Comparison of ENCODE assay signal across 16 mouse cellular contexts in the genomic region with DNA sequence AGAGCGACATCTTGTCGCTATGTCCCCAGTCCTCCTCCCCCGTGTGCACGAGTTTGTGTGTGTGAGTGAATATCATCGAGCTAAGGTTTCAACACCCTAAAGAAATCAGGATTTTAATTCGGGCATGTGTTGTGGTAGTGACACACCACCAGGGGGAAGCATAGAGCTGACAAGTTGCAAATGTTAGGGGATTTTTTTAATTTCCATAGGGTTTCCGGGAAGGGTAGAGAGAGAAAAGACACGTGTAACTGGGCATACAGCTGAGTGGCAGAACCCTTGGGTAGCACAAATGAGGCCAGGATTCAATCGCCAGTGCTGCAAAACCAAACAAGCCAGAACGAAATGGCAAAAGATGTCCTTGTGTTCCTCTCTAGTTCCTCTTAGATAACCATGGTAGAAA. TPM values are rescaled to one million over a fixed set of nuclear protein-coding genes. Genes with fewer than 3 reads are reported as not detected.
A peak's percentile ranks its signal among the peaks of the same experiment; 100 is the strongest.
DNase-seq lines count a peak whose midpoint lies in the region; ATAC-seq and TF ChIP-seq lines count a peak whose summit lies in the region.
"Had no signal": no experiment of that assay in that cellular context is flagged by ENCODE, and none has a peak within 500 bp of the region (broad histone marks: within the 10 kb centered on the region; RNA-seq: fewer than 3 reads in every experiment).

No protein-coding gene starts in this region.

- peaks cover 3% of the 10 kb centered on the region; the same call in 1 of the 2 replicates for H3K27me3 ChIP-seq in forebrain, postnatal 0 days (ENCODE audit: insufficient read depth, low read length)
- H3K27me3 ChIP-seq in forebrain, embryonic 13.5 days, result peaks cover 33% of the 10 kb centered on the region
- no peaks in the 10 kb centered on the region for H3K27me3 ChIP-seq in liver, adult 2 months (ENCODE audit: control insufficient read depth, insufficient read depth, low read length)
- H3K27me3 ChIP-seq in E14TG2a.4 (ENCODE audit: insufficient read depth, low read length), result peaks cover 52% of the 10 kb centered on the region

- no peaks in the 10 kb centered on the region for H3K4me1 ChIP-seq in forebrain, postnatal 0 days (ENCODE audit: insufficient read depth)
- H3K4me1 ChIP-seq in forebrain, embryonic 13.5 days, result peaks cover 7% of the 10 kb centered on the region; the same call in 1 of the 2 replicates
- peaks cover 8% of the 10 kb centered on the region; the same call in 1 of the 2 replicates for H3K4me1 ChIP-seq in liver, adult 2 months (ENCODE audit: control insufficient read depth, insufficient read depth, low read length)
- H3K4me1 ChIP-seq in E14TG2a.4 (replicated peaks; ENCODE audit: low read depth, low read length), result peaks cover 18% of the 10 kb centered on the region

- no peak overlapping the region for H3K9ac ChIP-seq in forebrain, postnatal 0 days
- no peak overlapping the region for H3K9ac ChIP-seq in forebrain, embryonic 13.5 days
- 0 out of 2 replicates have a peak overlapping the region, but pooled peaks have one; percentile 12 for H3K9ac ChIP-seq in liver, adult 2 months (ENCODE audit: low read depth, low read length)
- H3K9ac ChIP-seq: liver, embryonic 13.5 days had no signal

- TF ChIP-seq POLR2A in liver, adult 2 months (IDR thresholded peaks at IDR 0.05; ENCODE audit: extremely low read depth, insufficient read depth, low read length), result no peak

- no peaks in the 10 kb centered on the region for H3K36me3 ChIP-seq in forebrain, postnatal 0 days (ENCODE audit: insufficient read depth)
- H3K36me3 ChIP-seq in forebrain, embryonic 13.5 days (ENCODE audit: poor library complexity, severe bottlenecking), result no peaks in the 10 kb centered on the region
- no peaks in the 10 kb centered on the region for H3K36me3 ChIP-seq in liver, adult 2 months (ENCODE audit: control insufficient read depth, insufficient read depth, low read length)
- no peaks in the 10 kb centered on the region for H3K36me3 ChIP-seq in E14TG2a.4 (ENCODE audit: insufficient read depth, low read length)
- H3K36me3 ChIP-seq: liver, embryonic 13.5 days had no signal

- no peak overlapping the region for H3K27ac ChIP-seq in forebrain, postnatal 0 days (ENCODE audit: low read depth, low read length)
- no peak overlapping the region for H3K27ac ChIP-seq in forebrain, embryonic 13.5 days
- no peak overlapping the region for H3K27ac ChIP-seq in liver, adult 2 months (replicated peaks; ENCODE audit: insufficient read depth, low read depth, low read length)
- H3K27ac ChIP-seq: liver, embryonic 13.5 days had no signal

- peak; percentile 42; the same call in 1 of the 2 replicates for TF ChIP-seq CTCF in forebrain, postnatal 0 days (IDR thresholded peaks at IDR 0.05; ENCODE audit: low read depth)
- no peak for TF ChIP-seq CTCF in liver, adult 2 months (IDR thresholded peaks at IDR 0.05; ENCODE audit: low read depth, low read length)
- peak; percentile 54 for TF ChIP-seq CTCF in E14TG2a.4 (conservative IDR thresholded peaks at IDR 0.05; ENCODE audit: low read length)

- no peak for DNase-seq in forebrain, postnatal 0 days
- DNase-seq in liver, adult 2 months (ENCODE audit: extremely low read depth, low read depth, low spot score), result peak; percentile 60
- DNase-seq in liver, result no peak
- peak; percentile 65 to 71 for DNase-seq in cerebellum, postnatal 25 days
- no peak for DNase-seq in heart, postnatal 4 days
- DNase-seq in neural tube, embryonic 10.5 days (ENCODE audit: extremely low spot score, low spot score), result no peak
- DNase-seq: adrenal gland, adult 2 months; heart, adult 18-20 months; heart, postnatal 36 days; kidney, adult 18-20 months; liver, embryonic 13.5 days; thymus, postnatal 4 days had no signal

- no peaks in the 10 kb centered on the region for H3K9me3 ChIP-seq in forebrain, postnatal 0 days (ENCODE audit: low read length)
- H3K9me3 ChIP-seq in forebrain, embryonic 13.5 days (replicated peaks), result no peaks in the 10 kb centered on the region
- H3K9me3 ChIP-seq in E14TG2a.4 (ENCODE audit: low read length), result no peaks in the 10 kb centered on the region
- H3K9me3 ChIP-seq: liver, embryonic 13.5 days had no signal

- H3K79me2 ChIP-seq in liver, adult 2 months (ENCODE audit: control insufficient read depth, insufficient read depth, low read length), result no peaks in the 10 kb centered on the region

- no peak for ATAC-seq in forebrain, postnatal 0 days
- ATAC-seq in forebrain, embryonic 13.5 days, result no peak

- H3K4me2 ChIP-seq in forebrain, postnatal 0 days (ENCODE audit: low read depth), result no peak overlapping the region
- no peak overlapping the region for H3K4me2 ChIP-seq in forebrain, embryonic 13.5 days
- H3K4me2 ChIP-seq: liver, embryonic 13.5 days had no signal

- no peak overlapping the region for H3K4me3 ChIP-seq in forebrain, postnatal 0 days (ENCODE audit: low read depth, low read length)
- H3K4me3 ChIP-seq in forebrain, embryonic 13.5 days, result no peak overlapping the region
- H3K4me3 ChIP-seq in liver, adult 2 months (ENCODE audit: insufficient read depth, low read depth, low read length), result no peak overlapping the region
- H3K4me3 ChIP-seq in E14TG2a.4 (replicated peaks; ENCODE audit: low read length), result no peak overlapping the region
- H3K4me3 ChIP-seq: liver, embryonic 13.5 days had no signal

- WGBS in forebrain, postnatal 0 days, result 55% methylated on average over 10 of the region's 10 CpGs
- 47% methylated on average over 10 of the region's 10 CpGs for WGBS in forebrain, embryonic 13.5 days
- WGBS in liver, adult 2 months, result 50% methylated on average over 10 of the region's 10 CpGs

RNA-seq across cellular contexts. Expression of a gene that starts 2.1 kb away (rescaled TPM):
- total RNA-seq in forebrain, postnatal 0 days (2014; rRNA removed), result 0.24 and 1.8 TPM in 2 replicates
- polyA plus RNA-seq in forebrain, postnatal 0 days (2015; fragmentation: Nextera tagmentation; extraction: Ambion mirVana), result 0.42 and 0.94 TPM in 2 replicates
- polyA plus RNA-seq in forebrain, embryonic 13.5 days (2015; fragmentation: Nextera tagmentation; extraction: Ambion mirVana), result 0.93 and 1.1 TPM in 2 replicates
- 24.2 and 24.7 TPM in 2 replicates for total RNA-seq in liver, adult 2 months (2014; rRNA removed)
- polyA plus RNA-seq in liver, adult 2 months (2012; rRNA removed), result 4.5 and 5.3 TPM in 2 replicates
- total RNA-seq in heart, postnatal 4 days (2021), result 1 to 10 TPM in 1 of 2 experiments, under 1 TPM in 1; 0.71 to 1.2 TPM

RNA-seq across cellular contexts. Expression of a gene that starts 2.2 kb away (rescaled TPM):
- total RNA-seq in forebrain, postnatal 0 days (2014; rRNA removed), result 7.8 and 8.9 TPM in 2 replicates
- 3.7 and 4.8 TPM in 2 replicates for polyA plus RNA-seq in forebrain, postnatal 0 days (2015; fragmentation: Nextera tagmentation; extraction: Ambion mirVana)
- 1.0 TPM in 2 replicates for polyA plus RNA-seq in forebrain, embryonic 13.5 days (2015; fragmentation: Nextera tagmentation; extraction: Ambion mirVana)
- 1.5 TPM in 2 replicates for total RNA-seq in liver, adult 2 months (2014; rRNA removed)
- 1.5 and 1.7 TPM in 2 replicates for polyA plus RNA-seq in liver, adult 2 months (2012; rRNA removed)
- under 1 TPM; 0.83 TPM for total RNA-seq in heart, postnatal 4 days (2021)
- total RNA-seq: megakaryocyte progenitor cell, adult 5-6 weeks had no signal
- polyA plus RNA-seq: C2C12; liver, embryonic 13.5 days had no signal

Comparison
In these comparisons a context has a peak if more than half of its experiments do, and no peak if none do; other contexts are left out.
1. DNase-seq: peak in liver, adult 2 months (single experiment) and cerebellum, postnatal 25 days (2 of 2); none in forebrain, postnatal 0 days (single experiment), liver (single experiment), heart, postnatal 4 days (single experiment) and neural tube, embryonic 10.5 days (single experiment).